Mouse (Mus musculus) gastrocnemius, adult 2 months (tissue): ENCODE measurements around the gene Slc16a13. TPM values are rescaled to one million over a fixed set of nuclear protein-coding genes. Genes with fewer than 3 reads are reported as not detected.

ENCODE experiments used
- DNase-seq: peaks from one replicate; pipeline ENCODE4 v3.0.0; 2022
- H3K27ac ChIP-seq: fragments of 200-600 bp; 2 replicates; pipeline ENCODE4 v1.8.1; 2022; ENCODE audit warnings: mild to moderate bottlenecking
- H3K4me3 ChIP-seq: fragments of 200-600 bp; 2 replicates; pipeline ENCODE4 v1.8.1; 2022; ENCODE audit warnings: mild to moderate bottlenecking, moderate library complexity
- CTCF ChIP-seq: fragments of 200-600 bp; IDR thresholded peaks from 2 replicates; pipeline ENCODE4 v1.8.1; 2022; ENCODE audit warnings: antibody characterized with exemption, mild to moderate bottlenecking, moderate library complexity
- intact Hi-C: fragments of 180-260 bp; cut with DNase I; formaldehyde crosslinking; loops from one replicate; pipeline ENCODE4 v1.15.1; 2025
- total RNA-seq, 2 experiments: library from RNA; stranded (reverse); gene quantifications; 2 replicates each; pipeline ENCODE4 v1.2.3; 2021

Gene Slc16a13
- total RNA-seq, 2 experiments from 2014 or later: 0.28 to 0.67 TPM

- intact Hi-C loops: no loop called here
- H3K27ac ChIP-seq: peak overlapping the region; percentile 97
- H3K4me3 ChIP-seq: peak overlapping the region; percentile 99
- peak; percentile 40 for DNase-seq
- no peak for TF ChIP-seq CTCF
Measured at GRCm38 (mm10) chr11:70238591-70239440, 18.0 kb upstream of the Slc16a13 start.

GRCm38 (mm10) chr11:70237457-70238167 lies 16.7 kb upstream of the Slc16a13 start, which contains the start of gene 0610010K14Rik:
Gene 0610010K14Rik, minus strand, starts transcription at chr11:70237914.
- peak within 1 kb of the TSS; percentile 97 for H3K27ac ChIP-seq
- DNase-seq: peak; percentile 99
- TF ChIP-seq CTCF: peak; percentile 76
- H3K4me3 ChIP-seq: peak within 1 kb of the TSS; percentile 99
- intact Hi-C loops: no loop called here

GRCm38 (mm10) chr11:70236717-70237116 lies 15.9 kb upstream of the Slc16a13 start:
- Histone ChIP-seq H3K27ac (peak overlapping the region; percentile 97), H3K4me3 (peak overlapping the region; percentile 99)
- DNase-seq: peak; percentile 20
- TF ChIP-seq CTCF: no peak
- intact Hi-C loops: no loop called here

GRCm38 (mm10) chr11:70235254-70235900 lies 14.5 kb upstream of the Slc16a13 start:
- peak; percentile 26 for DNase-seq
- Histone ChIP-seq H3K27ac (peak overlapping the region; percentile 92; the same call in 1 of the 2 replicates), H3K4me3 (no peak overlapping the region)
- no peak for TF ChIP-seq CTCF
- intact Hi-C loops: no loop called here

GRCm38 (mm10) chr11:70234497-70234896 lies 13.6 kb upstream of the Slc16a13 start:
- peak; percentile 9 for DNase-seq
- no peak for TF ChIP-seq CTCF
- peak overlapping the region; percentile 92 for H3K27ac ChIP-seq
- peak overlapping the region; percentile 85 for H3K4me3 ChIP-seq
- intact Hi-C loops: no loop called here

GRCm38 (mm10) chr11:70234037-70234436 lies 13.2 kb upstream of the Slc16a13 start:
- intact Hi-C loops: no loop called here
- H3K27ac ChIP-seq: peak overlapping the region; percentile 92
- TF ChIP-seq CTCF: no peak

GRCm38 (mm10) chr11:70233016-70233415 lies 12.2 kb upstream of the Slc16a13 start:
- intact Hi-C loops: no loop called here
- Histone ChIP-seq H3K27ac (peak overlapping the region; percentile 92), H3K4me3 (peak overlapping the region; percentile 85)
- DNase-seq: peak; percentile 55
- TF ChIP-seq CTCF: no peak

More at GRCm38 (mm10) chr11:70234037-70234436, 13.2 kb upstream of the Slc16a13 start:
- peak; percentile 78 for DNase-seq
- H3K4me3 ChIP-seq: peak overlapping the region; percentile 85

GRCm38 (mm10) chr11:70232546-70232945 lies 11.7 kb upstream of the Slc16a13 start:
- H3K4me3 ChIP-seq: peak overlapping the region; percentile 85
- peak; percentile 68 for DNase-seq
- intact Hi-C loops: no loop called here
- TF ChIP-seq CTCF: no peak
- H3K27ac ChIP-seq: peak overlapping the region; percentile 92

GRCm38 (mm10) chr11:70230239-70230727 lies 9.4 kb upstream of the Slc16a13 start:
- peak overlapping the region; percentile 73 for H3K4me3 ChIP-seq
- peak; percentile 100 for TF ChIP-seq CTCF
- DNase-seq: peak; percentile 90
- intact Hi-C loops: no loop called here
- peak overlapping the region; percentile 92 for H3K27ac ChIP-seq

GRCm38 (mm10) chr11:70229260-70230010 lies 8.6 kb upstream of the Slc16a13 start, which contains the start of gene Bcl6b:
Gene Bcl6b, minus strand, starts transcription at chr11:70229798.
- DNase-seq: no peak
- Histone ChIP-seq H3K4me3 (peak within 1 kb of the TSS; percentile 73), H3K27ac (peak within 1 kb of the TSS; percentile 92)
- TF ChIP-seq CTCF: no peak
- intact Hi-C loops: no loop called here

GRCm38 (mm10) chr11:70228828-70229227 lies 8.0 kb upstream of the Slc16a13 start:
- intact Hi-C loops: no loop called here
- DNase-seq: peak; percentile 85
- peak overlapping the region; percentile 73 for H3K4me3 ChIP-seq
- no peak for TF ChIP-seq CTCF
- H3K27ac ChIP-seq: peak overlapping the region; percentile 92
